Mouse (Mus musculus): ENCODE measurements around the gene Tnxb.
"Not testable (repeated sequence)": the region's sequence is repeated elsewhere in the genome, so short reads cannot be mapped to it uniquely, and the experiment has no call there.

Gene Tnxb

GRCm38 (mm10) chr17:34683686-34684220 is 13.4 kb downstream of the Tnxb start:
- DNase-seq (ENCODE audit: low spot score in 2 of 2) = no peak

GRCm38 (mm10) chr17:34684253-34684893 is 14.0 kb downstream of the Tnxb start:
- peak in 1 of 2 experiments; percentile 44 for DNase-seq (ENCODE audit: low spot score in 2 of 2)

DNA sequence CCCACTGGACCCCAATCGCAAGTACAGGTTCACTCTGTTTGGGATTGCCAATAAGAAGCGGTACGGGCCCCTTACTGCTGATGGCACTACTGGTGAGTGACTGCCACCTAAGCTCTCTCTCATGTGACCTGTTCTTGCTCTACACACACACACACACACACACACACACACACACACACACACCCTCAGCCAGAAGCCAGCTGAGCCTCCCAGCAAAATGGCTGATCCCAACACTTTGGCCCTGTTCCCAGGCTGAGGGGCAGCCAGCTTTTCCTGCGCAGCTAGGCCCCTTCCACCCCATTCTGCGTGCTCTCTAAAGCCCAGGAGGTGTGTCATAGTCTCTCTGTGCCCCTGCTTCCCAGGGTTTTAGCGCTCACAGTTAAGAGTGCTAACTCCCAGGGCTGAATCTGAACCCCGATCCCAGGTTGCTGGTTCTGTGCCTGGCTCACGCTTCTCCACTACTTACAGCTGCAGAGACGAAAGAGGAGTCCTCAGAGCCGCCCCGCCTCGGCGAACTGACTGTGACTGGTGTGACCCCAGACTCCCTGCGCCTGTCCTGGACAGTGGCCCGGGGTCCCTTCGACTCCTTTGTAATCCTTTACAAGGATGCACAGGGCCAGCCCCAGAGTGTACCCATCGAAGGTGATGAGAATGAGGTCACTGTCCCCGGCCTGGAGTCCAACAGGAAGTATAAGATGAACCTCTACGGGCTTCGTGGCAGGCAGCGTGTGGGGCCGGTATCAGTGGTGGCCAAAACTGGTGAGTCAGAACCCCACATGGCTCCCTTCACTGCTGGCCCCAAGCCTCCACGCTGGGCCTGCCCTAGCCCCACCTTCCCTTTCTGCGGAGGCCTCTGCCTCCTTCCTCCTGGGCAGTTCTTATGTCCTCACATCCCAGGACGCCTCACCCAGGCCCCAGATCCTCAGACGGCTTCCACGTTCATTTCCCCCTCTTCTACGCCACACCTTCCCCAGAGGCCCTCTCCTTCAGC is 15.1 kb downstream of the Tnxb start:
- DNase-seq (ENCODE audit: low spot score in 2 of 2) = peak; percentile 80 to 86

GRCm38 (mm10) chr17:34688889-34689288 is 18.6 kb downstream of the Tnxb start:
- no peak for DNase-seq (ENCODE audit: low spot score in 2 of 2)

DNA sequence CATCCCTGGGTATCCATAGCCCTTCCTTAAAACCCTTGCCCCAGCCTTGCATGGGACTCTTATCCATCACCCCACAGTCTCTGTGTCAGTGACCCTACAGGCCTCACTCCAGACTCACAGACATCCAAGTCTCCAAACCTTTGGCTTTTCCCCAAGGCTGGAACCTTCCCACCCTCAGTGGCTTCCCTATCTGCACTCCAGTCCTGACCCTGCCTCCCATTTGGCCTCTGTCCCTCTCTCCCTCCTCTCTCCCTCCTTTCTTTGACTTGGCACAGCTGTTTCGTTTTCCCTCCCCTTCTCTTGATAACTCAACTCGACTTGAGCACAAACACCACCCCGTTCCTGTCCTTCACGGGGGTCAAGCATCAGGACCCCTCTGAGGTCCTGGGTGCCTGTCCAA is 20.1 kb downstream of the Tnxb start:
- DNase-seq (ENCODE audit: low spot score in 2 of 2) = no peak

GRCm38 (mm10) chr17:34692906-34693305 is 22.6 kb downstream of the Tnxb start:
- DNase-seq (ENCODE audit: low spot score in 2 of 2) = peak; percentile 63 to 74

DNA sequence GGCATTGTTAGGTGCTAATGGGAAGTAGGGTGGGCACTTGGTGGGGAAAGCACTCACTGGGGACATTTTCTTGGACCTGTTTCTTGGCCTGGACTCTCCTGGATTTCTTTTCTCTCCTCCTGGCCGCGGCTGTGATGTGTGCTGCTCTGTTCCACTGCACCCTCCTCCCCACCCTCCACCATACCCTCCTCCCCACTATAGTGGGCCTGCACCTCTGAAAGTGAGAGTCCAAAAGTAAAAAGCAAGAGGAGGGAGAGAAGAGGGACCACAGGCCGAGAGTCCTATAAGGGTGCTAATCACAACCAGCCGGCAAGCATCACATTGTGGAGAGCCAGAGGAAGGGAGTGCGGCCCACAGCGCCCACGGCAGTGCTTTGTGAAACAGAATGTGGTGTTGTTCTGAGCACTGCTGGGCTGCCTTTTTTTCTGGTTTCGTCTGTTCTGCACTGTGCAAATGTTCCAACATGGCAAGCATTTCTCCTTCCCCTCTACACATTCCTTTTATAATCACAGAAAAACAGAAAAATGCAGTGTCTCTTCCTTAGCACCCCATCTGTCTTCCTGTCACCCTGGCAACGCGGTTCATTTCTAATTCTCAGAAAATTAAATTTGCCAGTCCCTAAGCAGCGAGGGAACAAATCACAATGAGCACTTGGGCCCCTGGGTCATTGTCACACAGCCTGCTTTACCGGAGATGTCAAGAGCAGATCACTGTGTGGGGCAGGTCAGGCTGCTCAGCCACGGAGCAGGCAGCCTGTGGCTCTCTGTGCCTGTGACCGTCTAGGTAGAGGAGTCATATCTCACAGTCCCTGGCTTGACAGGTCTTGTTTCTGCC is 29.5 kb downstream of the Tnxb start:
- no peak for DNase-seq (ENCODE audit: low spot score in 2 of 2)

DNA sequence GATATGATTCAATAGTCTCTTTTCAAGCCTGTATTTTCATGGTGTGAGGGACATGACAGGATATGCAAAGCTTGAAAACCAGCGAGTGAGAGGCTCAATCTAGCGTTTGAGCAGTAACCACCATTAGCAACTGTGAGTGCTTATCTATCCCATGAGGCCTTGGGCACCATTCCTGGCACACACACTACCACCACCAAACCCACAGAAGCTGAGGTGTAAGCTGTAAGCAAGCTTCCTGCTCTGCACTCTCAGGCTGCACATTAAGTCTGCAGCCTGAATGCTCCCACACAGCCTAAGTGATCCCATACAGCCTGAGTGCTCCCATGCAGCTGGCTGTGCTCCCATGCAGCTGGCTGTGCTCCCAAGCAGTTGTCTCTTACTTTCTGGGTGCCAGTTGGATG is 30.3 kb downstream of the Tnxb start:
- no peak for DNase-seq (ENCODE audit: low spot score in 2 of 2)

- DNase-seq (ENCODE audit: low spot score in 2 of 2) = not testable (repeated sequence)
Observed at GRCm38 (mm10) chr17:34706476-34706875, 36.1 kb downstream of the Tnxb start.

DNA sequence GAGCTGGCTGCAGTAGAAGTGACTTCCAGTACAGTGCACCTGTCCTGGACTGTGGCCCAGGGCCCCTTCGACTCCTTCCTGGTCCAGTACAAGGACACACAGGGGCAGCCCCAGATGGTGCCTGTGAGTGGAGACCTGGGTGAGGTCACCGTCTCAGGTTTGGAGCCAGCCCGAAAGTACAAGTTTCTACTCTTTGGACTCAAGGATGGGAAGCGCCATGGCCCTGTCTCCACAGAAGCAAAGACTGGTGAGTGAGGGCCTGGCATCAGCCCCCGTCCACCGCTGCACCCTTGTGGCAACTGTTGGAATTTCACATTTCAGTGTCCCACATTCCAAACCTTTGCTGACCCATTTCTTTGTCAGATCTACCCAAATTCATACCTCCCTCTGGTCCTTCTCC is 42.6 kb downstream of the Tnxb start:
- peak; percentile 48 to 79 for DNase-seq (ENCODE audit: low spot score in 2 of 2)

- DNase-seq (ENCODE audit: low spot score in 2 of 2) = not testable (repeated sequence)
Observed at GRCm38 (mm10) chr17:34714181-34714907, 44.0 kb downstream of the Tnxb start.

DNA sequence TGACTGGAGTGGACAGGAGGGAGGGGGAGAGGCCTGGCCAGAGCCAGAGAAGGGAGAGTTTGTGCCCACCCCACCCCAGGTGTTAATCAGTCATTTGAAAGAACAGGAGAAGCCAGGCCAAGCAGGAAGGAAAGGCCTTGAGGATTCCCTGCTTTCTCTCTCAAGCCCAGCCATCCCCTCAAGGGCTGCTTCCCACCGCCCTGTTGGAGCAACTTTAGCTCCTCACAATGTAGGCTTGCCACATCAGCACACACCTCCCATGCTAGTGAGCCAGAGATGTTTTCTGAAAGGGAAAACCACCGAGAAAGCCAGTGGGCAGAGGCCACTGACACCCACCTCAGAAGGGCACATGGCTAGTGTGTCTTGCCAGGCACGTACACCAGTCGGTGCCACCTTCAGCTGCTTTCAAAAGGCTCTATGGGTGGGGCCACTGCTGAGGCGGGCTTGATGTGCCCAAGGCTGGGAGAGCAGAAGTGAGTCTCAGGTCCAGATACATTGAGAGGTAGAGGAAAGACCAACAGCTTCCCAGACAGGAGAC is 44.6 kb downstream of the Tnxb start:
- not testable (repeated sequence) for DNase-seq (ENCODE audit: low spot score in 2 of 2)

- DNase-seq (ENCODE audit: low spot score in 2 of 2) = not testable (repeated sequence)
Observed at GRCm38 (mm10) chr17:34715451-34715850, 45.1 kb downstream of the Tnxb start.

DNA sequence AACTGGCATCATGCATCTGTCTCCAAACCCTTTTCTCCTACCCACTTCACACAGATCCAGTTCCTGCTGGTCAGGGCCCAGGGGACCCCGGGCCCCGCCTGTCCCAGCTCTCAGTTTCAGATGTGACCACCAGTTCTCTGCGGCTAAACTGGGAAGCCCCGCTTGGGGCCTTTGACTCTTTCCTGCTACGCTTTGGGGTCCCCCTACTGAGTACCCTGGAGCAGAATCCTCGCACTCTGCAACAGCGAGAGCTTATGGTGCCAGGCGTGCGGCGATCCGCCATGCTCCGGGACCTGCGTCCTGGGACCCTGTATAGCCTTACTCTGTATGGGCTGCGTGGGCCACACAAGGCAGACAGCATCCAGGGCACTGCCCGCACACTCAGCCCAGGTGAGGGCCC is 45.9 kb downstream of the Tnxb start:
- DNase-seq (ENCODE audit: low spot score in 2 of 2) = no peak

GRCm38 (mm10) chr17:34717401-34717800 is 47.1 kb downstream of the Tnxb start:
- no peak for DNase-seq (ENCODE audit: low spot score in 2 of 2)

GRCm38 (mm10) chr17:34719886-34720285 is 49.6 kb downstream of the Tnxb start:
- DNase-seq (ENCODE audit: low spot score in 2 of 2) = not testable (repeated sequence)

DNA sequence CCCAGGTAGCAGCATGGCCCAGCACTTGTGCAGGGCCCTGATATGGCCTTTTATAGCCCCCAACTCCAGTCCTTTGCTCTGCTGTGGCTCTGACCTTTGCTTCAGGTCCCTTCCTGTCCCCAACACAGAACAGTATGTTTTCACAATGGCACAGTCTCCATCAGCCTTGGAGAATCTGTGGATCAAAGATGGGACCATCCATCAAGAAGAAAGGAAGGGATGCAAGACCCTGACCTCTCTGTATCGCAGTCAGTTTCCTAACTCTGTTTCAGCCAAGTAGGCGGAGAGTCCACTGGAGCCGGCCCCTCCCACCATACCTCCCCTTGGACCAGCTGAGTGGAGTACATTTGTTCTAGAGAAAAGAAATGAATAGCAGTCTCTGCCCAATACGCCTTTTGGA is 51.9 kb downstream of the Tnxb start:
- not testable (repeated sequence) for DNase-seq (ENCODE audit: low spot score in 2 of 2)

- DNase-seq (ENCODE audit: low spot score in 2 of 2) = no peak
Observed at GRCm38 (mm10) chr17:34723066-34723465, 52.7 kb downstream of the Tnxb start.

GRCm38 (mm10) chr17:34727887-34728286 is 57.6 kb downstream of the Tnxb start:
- DNase-seq (ENCODE audit: low spot score in 2 of 2) = no peak

GRCm38 (mm10) chr17:34729155-34729554 is 58.8 kb downstream of the Tnxb start:
- DNase-seq (ENCODE audit: low spot score in 2 of 2) = not testable (repeated sequence)
